Mouse (Mus musculus) neural tube, embryonic 15.5 days (tissue): ENCODE measurements around the gene Psors1c2. TPM values are rescaled to one million over a fixed set of nuclear protein-coding genes. Genes with fewer than 3 reads are reported as not detected.

Experiments
- ATAC-seq: fragments of 200-750 bp; cut with Nextera tagmentation; 2 replicates; pipeline ENCODE4 v1.8.0; 2017; ENCODE audit warnings: mild to moderate bottlenecking, moderate TSS enrichment, moderate library complexity; ENCODE audit not compliant: low FRiP score
- H3K27ac ChIP-seq: fragments of 300-500 bp; sonication (generic); replicated peaks from 2 replicates; pipeline ENCODE4 v1.5.1; 2015; ENCODE audit warnings: mild to moderate bottlenecking, inconsistent platforms
- H3K27me3 ChIP-seq: fragments of 300-500 bp; sonication (generic); replicated peaks from 2 replicates; pipeline ENCODE4 v1.6.1; 2015; ENCODE audit warnings: inconsistent platforms
- H3K36me3 ChIP-seq: fragments of 300-500 bp; sonication (generic); 2 replicates; pipeline ENCODE4 v1.6.1; 2015; ENCODE audit warnings: inconsistent platforms
- H3K4me1 ChIP-seq: fragments of 300-500 bp; sonication (generic); 2 replicates; pipeline ENCODE4 v1.6.1; 2015; ENCODE audit warnings: inconsistent platforms
- H3K4me2 ChIP-seq: fragments of 300-500 bp; sonication (generic); 2 replicates; pipeline ENCODE4 v1.6.1; 2015; ENCODE audit warnings: inconsistent platforms, mild to moderate bottlenecking, moderate library complexity
- H3K4me3 ChIP-seq: fragments of 300-500 bp; sonication (generic); replicated peaks from 2 replicates; pipeline ENCODE4 v1.5.1; 2015; ENCODE audit warnings: mild to moderate bottlenecking, inconsistent platforms
- H3K9ac ChIP-seq: fragments of 300-500 bp; sonication (generic); replicated peaks from 2 replicates; pipeline ENCODE4 v1.6.1; 2015; ENCODE audit warnings: mild to moderate bottlenecking, inconsistent platforms
- H3K9me3 ChIP-seq: fragments of 300-500 bp; sonication (generic); replicated peaks from 2 replicates; pipeline ENCODE4 v1.6.1; 2016; ENCODE audit warnings: inconsistent platforms
- WGBS: fragments of 180-500 bp; shearing (Covaris S2); methylation state at CpG from one replicate; pipeline ENCODE4 v1.1.7; 2015; ENCODE audit warnings: mixed read lengths; 5-methylcytosine and 5-hydroxymethylcytosine counted together
- polyA plus RNA-seq: library from polyadenylated mRNA; unstranded; fragments of >200 nt; fragmentation: Nextera tagmentation; extraction: Ambion mirVana; gene quantifications from 2 replicates; pipeline ENCODE4 v1.2.1, GENCODE M21; 2015

The Psors1c2 gene
- polyA plus RNA-seq, 1 experiment from 2014 or later, result 0.81 TPM

GRCm38 (mm10) chr17:35526644-35527043 is 6.4 kb upstream of the Psors1c2 start:
- Histone ChIP-seq H3K4me3 (no peak overlapping the region), H3K4me2 (no peak overlapping the region), H3K27me3 (no peaks in the 10 kb centered on the region), H3K4me1 (no peaks in the 10 kb centered on the region), H3K27ac (no peak overlapping the region), H3K9ac (no peak overlapping the region), H3K36me3 (no peaks in the 10 kb centered on the region), H3K9me3 (no peaks in the 10 kb centered on the region)
- 81% methylated on average over 8 of the region's 8 CpGs for WGBS
- ATAC-seq, result no peak

DNA sequence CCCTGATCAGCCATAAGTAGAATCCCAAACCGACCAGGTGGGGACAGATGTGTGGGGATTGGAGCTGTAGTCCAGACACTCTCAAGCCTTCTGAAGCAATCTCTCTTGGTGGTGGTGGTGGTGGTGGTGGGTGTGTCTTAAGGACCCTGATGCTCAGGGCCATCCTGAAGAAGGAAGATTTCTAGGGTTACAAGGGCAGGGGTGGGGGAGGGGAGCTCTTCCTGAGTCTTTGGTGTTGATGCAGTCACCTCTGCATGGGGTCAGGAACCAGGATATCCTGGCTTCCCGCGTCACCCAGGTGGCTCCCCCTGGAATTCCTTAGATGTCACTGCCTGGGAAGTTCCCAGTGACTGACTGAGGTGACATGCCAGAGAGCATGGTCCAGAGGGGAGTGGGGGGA is 641 bp upstream of the Psors1c2 start:
- H3K36me3 ChIP-seq, result no peaks in the 10 kb centered on the region
- no peak overlapping the region for H3K9ac ChIP-seq
- 31% methylated on average over 3 of the region's 3 CpGs for WGBS
- no peak overlapping the region for H3K27ac ChIP-seq
- H3K4me3 ChIP-seq, result no peak overlapping the region
- no peaks in the 10 kb centered on the region for H3K4me1 ChIP-seq
- no peaks in the 10 kb centered on the region for H3K27me3 ChIP-seq
- no peak overlapping the region for H3K4me2 ChIP-seq
- no peak for ATAC-seq
- H3K9me3 ChIP-seq, result no peaks in the 10 kb centered on the region

GRCm38 (mm10) chr17:35534343-35534742 is 1.3 kb downstream of the Psors1c2 start:
- peak; percentile 84 for ATAC-seq
- Histone ChIP-seq H3K9me3 (no peaks in the 10 kb centered on the region), H3K4me3 (no peak overlapping the region), H3K27ac (no peak overlapping the region), H3K36me3 (no peaks in the 10 kb centered on the region), H3K27me3 (no peaks in the 10 kb centered on the region), H3K4me1 (no peaks in the 10 kb centered on the region), H3K9ac (no peak overlapping the region), H3K4me2 (no peak overlapping the region)
- 16% methylated on average over 6 of the region's 6 CpGs for WGBS

DNA sequence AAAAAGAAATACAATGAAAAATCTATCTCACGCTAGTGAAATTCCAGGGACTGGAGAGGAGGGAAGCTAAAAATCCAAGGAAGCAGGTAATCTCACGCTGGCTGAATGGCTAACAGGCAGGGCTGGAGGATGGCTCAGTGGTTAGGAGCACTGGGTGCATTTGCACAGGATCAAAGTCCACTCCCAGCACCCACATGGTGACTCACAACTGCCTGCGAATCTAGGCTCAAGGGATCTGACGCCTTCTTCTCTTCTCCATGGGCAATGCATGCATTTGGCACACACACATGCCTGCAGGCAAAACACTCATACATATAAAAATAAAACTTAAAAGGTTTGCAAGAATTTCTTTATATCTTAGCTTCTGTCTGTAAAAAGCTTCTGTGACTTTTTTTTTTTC is 4.4 kb downstream of the Psors1c2 start:
- Histone ChIP-seq H3K36me3 (no peaks in the 10 kb centered on the region), H3K4me3 (no peak overlapping the region), H3K4me2 (no peak overlapping the region), H3K9me3 (no peaks in the 10 kb centered on the region), H3K4me1 (no peaks in the 10 kb centered on the region), H3K27ac (no peak overlapping the region), H3K9ac (no peak overlapping the region), H3K27me3 (no peaks in the 10 kb centered on the region)
- no peak for ATAC-seq
- 93% methylated on average over 4 of the region's 4 CpGs for WGBS

DNA sequence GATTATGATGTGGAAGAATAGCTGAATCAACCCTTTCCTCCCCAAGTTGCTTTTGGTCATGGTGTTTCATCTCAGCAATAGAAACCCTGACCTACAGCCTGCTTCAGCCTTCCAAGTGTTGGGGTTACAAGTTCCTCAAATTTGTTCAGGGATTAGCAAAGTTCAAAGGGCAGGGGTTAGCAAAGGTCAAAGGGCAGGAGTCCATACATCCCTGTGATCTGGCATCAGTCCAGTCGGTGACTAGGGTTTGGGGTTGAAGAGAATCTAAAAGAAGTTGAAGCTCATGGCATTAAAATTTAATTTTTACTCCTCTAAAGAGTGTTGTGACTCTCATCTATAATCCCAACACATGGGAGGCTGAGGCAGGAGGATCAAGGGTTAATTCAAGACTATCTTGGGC is 5.5 kb downstream of the Psors1c2 start:
- Histone ChIP-seq H3K9me3 (no peaks in the 10 kb centered on the region), H3K27ac (no peak overlapping the region), H3K4me2 (no peak overlapping the region), H3K36me3 (no peaks in the 10 kb centered on the region), H3K4me1 (peaks cover 6% of the 10 kb centered on the region; the same call in 1 of the 2 replicates), H3K9ac (no peak overlapping the region), H3K27me3 (no peaks in the 10 kb centered on the region), H3K4me3 (no peak overlapping the region)
- ATAC-seq, result no peak
- WGBS, result 88% methylated on average over 1 of the region's 1 CpGs

- 53% methylated on average over 10 of the region's 10 CpGs for WGBS
- H3K4me3 ChIP-seq, result no peak overlapping the region
- no peak for ATAC-seq
- no peak overlapping the region for H3K9ac ChIP-seq
- no peaks in the 10 kb centered on the region for H3K27me3 ChIP-seq
- H3K9me3 ChIP-seq, result no peaks in the 10 kb centered on the region
- no peak overlapping the region for H3K27ac ChIP-seq
- peaks cover 7% of the 10 kb centered on the region; the same call in 1 of the 2 replicates for H3K4me1 ChIP-seq
- no peaks in the 10 kb centered on the region for H3K36me3 ChIP-seq
- no peak overlapping the region for H3K4me2 ChIP-seq
These were observed 6.5 kb downstream of the Psors1c2 start for GRCm38 (mm10) chr17:35539540-35539939.

DNA sequence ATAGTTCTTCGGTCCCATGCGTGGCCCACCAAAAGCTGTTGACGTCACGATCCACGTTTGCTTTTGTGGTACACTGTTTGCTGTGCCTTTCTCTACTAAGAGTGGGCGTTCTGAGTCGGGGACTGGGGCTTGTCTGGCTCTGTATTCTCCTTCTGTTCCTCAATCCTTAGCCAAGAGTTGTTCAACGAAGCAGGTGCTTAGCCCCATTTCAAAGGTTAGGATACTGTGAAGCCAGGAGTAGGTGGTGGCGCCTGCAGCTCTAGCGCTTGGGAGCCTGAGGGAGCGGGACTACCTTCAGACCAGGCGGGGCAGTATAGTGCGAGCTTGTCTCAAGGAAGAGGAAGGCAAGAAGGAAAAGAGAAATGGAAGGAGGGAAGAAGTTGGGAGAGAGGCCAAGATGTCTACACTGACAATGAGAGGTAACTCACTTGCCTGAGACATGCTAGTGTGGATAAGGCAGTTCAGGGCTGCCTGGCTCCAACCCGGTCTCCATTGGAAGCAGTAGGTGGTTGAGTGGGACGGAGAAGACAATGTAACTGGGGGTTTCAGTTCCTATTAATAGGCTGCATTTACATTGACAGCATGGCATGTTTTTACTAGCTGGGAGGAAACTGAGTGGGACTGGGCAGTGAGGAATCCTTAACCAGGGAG is 9.9 kb downstream of the Psors1c2 start:
- H3K9ac ChIP-seq, result no peak overlapping the region
- 80% methylated on average over 15 of the region's 15 CpGs for WGBS

GRCm38 (mm10) chr17:35543412-35543861 is 10.4 kb downstream of the Psors1c2 start:
- WGBS, result 17% methylated on average over 14 of the region's 14 CpGs
- no peak overlapping the region for H3K4me3 ChIP-seq
- no peaks in the 10 kb centered on the region for H3K9me3 ChIP-seq
- no peak overlapping the region for H3K27ac ChIP-seq
- H3K27me3 ChIP-seq, result no peaks in the 10 kb centered on the region
- ATAC-seq, result no peak
- H3K36me3 ChIP-seq, result no peaks in the 10 kb centered on the region
- peak overlapping the region; percentile 11 for H3K4me2 ChIP-seq
- H3K9ac ChIP-seq, result no peak overlapping the region
- H3K4me1 ChIP-seq, result peaks cover 13% of the 10 kb centered on the region

More for the DNA sequence above, 9.9 kb downstream of the Psors1c2 start:
- Histone ChIP-seq H3K4me2 (peak overlapping the region; percentile 11), H3K4me3 (no peak overlapping the region), H3K27ac (no peak overlapping the region), H3K36me3 (no peaks in the 10 kb centered on the region), H3K4me1 (peaks cover 13% of the 10 kb centered on the region), H3K9me3 (no peaks in the 10 kb centered on the region), H3K27me3 (no peaks in the 10 kb centered on the region)
- no peak for ATAC-seq

DNA sequence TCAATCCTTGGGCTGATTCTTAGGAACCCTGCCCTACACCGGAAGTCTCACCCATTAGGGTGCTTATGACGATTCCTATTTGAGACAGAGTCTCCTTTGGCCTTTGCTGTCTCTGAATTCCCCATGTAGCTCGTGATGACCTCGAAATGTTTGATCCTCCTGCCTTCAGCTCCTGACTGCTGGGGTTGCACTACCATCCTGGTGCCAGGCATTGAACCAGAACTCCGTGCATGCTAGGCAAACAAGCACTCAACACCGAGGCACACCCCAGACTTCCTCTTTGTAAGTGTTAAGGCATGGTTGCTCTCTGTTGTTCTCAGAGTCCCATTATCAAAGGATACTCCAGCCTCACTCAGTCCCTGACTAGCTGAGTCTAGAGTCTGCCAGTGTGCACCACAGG is 11.0 kb downstream of the Psors1c2 start:
- Histone ChIP-seq H3K4me2 (no peak overlapping the region), H3K4me1 (peaks cover 13% of the 10 kb centered on the region), H3K4me3 (no peak overlapping the region), H3K9ac (no peak overlapping the region), H3K9me3 (no peaks in the 10 kb centered on the region), H3K36me3 (no peaks in the 10 kb centered on the region), H3K27ac (no peak overlapping the region), H3K27me3 (no peaks in the 10 kb centered on the region)
- 83% methylated on average over 6 of the region's 6 CpGs for WGBS
- no peak for ATAC-seq

DNA sequence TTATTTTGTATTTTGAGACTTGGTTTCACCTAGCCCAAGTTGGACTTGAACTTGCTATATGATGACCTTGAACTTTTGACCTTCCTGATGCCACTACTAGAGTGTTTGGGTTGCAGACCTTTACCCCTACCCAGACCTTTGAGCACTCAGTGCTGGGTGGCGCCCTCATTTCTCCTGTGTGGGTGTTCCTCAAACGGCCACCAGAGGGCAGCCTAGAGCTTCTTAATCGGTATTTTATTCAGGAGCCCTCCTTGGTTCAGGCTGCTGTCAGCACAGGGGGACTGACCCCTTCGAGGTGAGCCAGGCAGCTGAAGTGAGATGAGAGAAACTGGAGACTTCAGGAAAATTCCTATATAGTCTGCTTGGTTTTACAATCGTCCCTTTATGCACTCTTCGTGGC is 11.7 kb downstream of the Psors1c2 start:
- Histone ChIP-seq H3K4me2 (no peak overlapping the region), H3K9ac (no peak overlapping the region), H3K4me3 (no peak overlapping the region), H3K9me3 (no peaks in the 10 kb centered on the region), H3K4me1 (peaks cover 13% of the 10 kb centered on the region), H3K27ac (no peak overlapping the region), H3K36me3 (no peaks in the 10 kb centered on the region), H3K27me3 (no peaks in the 10 kb centered on the region)
- WGBS, result 28% methylated on average over 6 of the region's 6 CpGs
- peak; percentile 54; the same call in 1 of the 2 replicates for ATAC-seq

- H3K36me3 ChIP-seq, result no peaks in the 10 kb centered on the region
- 58% methylated on average over 2 of the region's 2 CpGs for WGBS
- no peak overlapping the region for H3K4me3 ChIP-seq
- ATAC-seq, result no peak
- H3K27me3 ChIP-seq, result no peaks in the 10 kb centered on the region
- H3K4me2 ChIP-seq, result no peak overlapping the region
- H3K9ac ChIP-seq, result no peak overlapping the region
- peaks cover 13% of the 10 kb centered on the region for H3K4me1 ChIP-seq
- no peaks in the 10 kb centered on the region for H3K9me3 ChIP-seq
- no peak overlapping the region for H3K27ac ChIP-seq
These were observed 14.5 kb downstream of the Psors1c2 start for GRCm38 (mm10) chr17:35547465-35547864.

DNA sequence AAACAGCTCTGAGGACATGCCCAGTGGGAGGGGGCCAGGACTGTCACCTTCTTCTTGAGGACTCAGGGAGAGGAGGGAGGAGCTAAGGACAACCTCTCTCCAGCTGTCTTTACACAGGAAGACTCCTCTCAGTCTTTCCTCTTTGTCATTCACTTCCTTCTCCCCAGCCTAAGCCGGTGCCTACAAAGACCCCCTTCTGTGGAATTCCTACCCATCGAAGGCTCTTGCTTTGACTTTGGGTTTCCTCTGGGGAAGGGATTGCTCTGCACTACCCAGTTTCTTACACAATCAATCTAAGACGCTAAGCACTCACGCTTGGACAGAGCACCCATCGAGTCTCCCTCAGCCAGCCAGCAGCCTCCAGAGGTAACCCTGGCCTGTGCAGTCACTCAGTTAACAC is 15.6 kb downstream of the Psors1c2 start:
- Histone ChIP-seq H3K27me3 (no peaks in the 10 kb centered on the region), H3K4me1 (peaks cover 6% of the 10 kb centered on the region; the same call in 1 of the 2 replicates), H3K27ac (no peak overlapping the region), H3K9me3 (no peaks in the 10 kb centered on the region), H3K36me3 (no peaks in the 10 kb centered on the region), H3K9ac (no peak overlapping the region), H3K4me3 (no peak overlapping the region), H3K4me2 (no peak overlapping the region)
- ATAC-seq, result no peak
- 19% methylated on average over 5 of the region's 5 CpGs for WGBS
